Mouse (Mus musculus) macrophage (primary cell): ENCODE data around the gene Usp12. TPM values are rescaled to one million over a fixed set of nuclear protein-coding genes. Genes with fewer than 3 reads are reported as not detected.

ENCODE experiments used
- polyA plus RNA-seq: library from polyadenylated mRNA; stranded (reverse); fragments of 250-400 nt; gene quantifications from 3 replicates; pipeline ENCODE4 v1.2.4, GENCODE M21; 2018; ENCODE audit warnings: inconsistent platforms

Gene Usp12
- polyA plus RNA-seq, 1 experiment from 2014 or later: 40.6 TPM

Other genes with a start within 250 kb of the Usp12 start
- gene Gm3415, start 238.9 kb downstream of the Usp12 start, polyA plus RNA-seq: not detected in 3 replicates
- not detected in 3 replicates for gene Gpr12, start 209.8 kb downstream of the Usp12 start, polyA plus RNA-seq
- 497 to 698 TPM (median 498 TPM) in 3 replicates for gene Rpl21, start 37.9 kb upstream of the Usp12 start, polyA plus RNA-seq
- gene Rasl11a, start 50.1 kb upstream of the Usp12 start, polyA plus RNA-seq: not detected in 3 replicates
- 33.8 to 46.2 TPM (median 44.9 TPM) in 3 replicates for gene Gtf3a, start 153.7 kb upstream of the Usp12 start, polyA plus RNA-seq
- gene Mtif3, start 168.8 kb upstream of the Usp12 start, polyA plus RNA-seq: 17.5 to 31.4 TPM (median 20.0 TPM) in 3 replicates